Mouse (Mus musculus) neural tube, embryonic 13.5 days (tissue): ENCODE measurements around the gene Stat3. TPM values are rescaled to one million over a fixed set of nuclear protein-coding genes. Genes with fewer than 3 reads are reported as not detected.

ENCODE experiments used
- ATAC-seq: fragments of 200-750 bp; cut with Nextera tagmentation; 2 replicates; pipeline ENCODE4 v1.8.0; 2017; ENCODE audit warnings: low read depth, mild to moderate bottlenecking, moderate TSS enrichment, moderate library complexity
- H3K27ac ChIP-seq: fragments of 300-500 bp; sonication (generic); replicated peaks from 2 replicates; pipeline ENCODE4 v1.5.1; 2015; ENCODE audit warnings: moderate library complexity, mild to moderate bottlenecking, inconsistent platforms
- H3K27me3 ChIP-seq: fragments of 300-500 bp; sonication (generic); 2 replicates; pipeline ENCODE4 v1.6.1; 2015; ENCODE audit warnings: mild to moderate bottlenecking, inconsistent platforms
- H3K36me3 ChIP-seq: fragments of 300-500 bp; sonication (generic); 2 replicates; pipeline ENCODE4 v1.6.1; 2015; ENCODE audit warnings: mild to moderate bottlenecking, inconsistent platforms
- H3K4me1 ChIP-seq: fragments of 300-500 bp; sonication (generic); replicated peaks from 2 replicates; pipeline ENCODE4 v1.6.1; 2015; ENCODE audit warnings: inconsistent platforms
- H3K4me2 ChIP-seq: fragments of 300-500 bp; sonication (generic); 2 replicates; pipeline ENCODE4 v1.6.1; 2015; ENCODE audit warnings: inconsistent platforms, mild to moderate bottlenecking, moderate library complexity
- H3K4me3 ChIP-seq: fragments of 300-500 bp; sonication (generic); 2 replicates; pipeline ENCODE4 v1.5.1; 2015; ENCODE audit warnings: mild to moderate bottlenecking, inconsistent platforms
- H3K9ac ChIP-seq: fragments of 300-500 bp; sonication (generic); 2 replicates; pipeline ENCODE4 v1.6.1; 2015; ENCODE audit warnings: moderate library complexity, mild to moderate bottlenecking, inconsistent platforms
- H3K9me3 ChIP-seq: fragments of 300-500 bp; sonication (generic); 2 replicates; pipeline ENCODE4 v1.6.1; 2016; ENCODE audit warnings: inconsistent platforms
- WGBS: fragments of 180-500 bp; shearing (Covaris S2); methylation state at CpG from one replicate; pipeline ENCODE4 v1.1.7; 2015; 5-methylcytosine and 5-hydroxymethylcytosine counted together
- polyA plus RNA-seq: library from polyadenylated mRNA; unstranded; fragments of >200 nt; fragmentation: Nextera tagmentation; extraction: Ambion mirVana; gene quantifications from 2 replicates; pipeline ENCODE4 v1.2.1, GENCODE M21; 2015

The Stat3 gene
- polyA plus RNA-seq, 1 experiment from 2014 or later: 82.3 TPM

GRCm38 (mm10) chr11:100879321-100880078 lies 59.8 kb downstream of the Stat3 start:
- no peak overlapping the region for H3K4me3 ChIP-seq
- no peaks in the 10 kb centered on the region for H3K4me1 ChIP-seq
- no peak overlapping the region for H3K4me2 ChIP-seq
- H3K27ac ChIP-seq: no peak overlapping the region
- H3K27me3 ChIP-seq: no peaks in the 10 kb centered on the region
- no peak overlapping the region for H3K9ac ChIP-seq
- no peaks in the 10 kb centered on the region for H3K36me3 ChIP-seq
- 84% methylated on average over 15 of the region's 15 CpGs for WGBS
- ATAC-seq: no peak
- H3K9me3 ChIP-seq: no peaks in the 10 kb centered on the region

DNA sequence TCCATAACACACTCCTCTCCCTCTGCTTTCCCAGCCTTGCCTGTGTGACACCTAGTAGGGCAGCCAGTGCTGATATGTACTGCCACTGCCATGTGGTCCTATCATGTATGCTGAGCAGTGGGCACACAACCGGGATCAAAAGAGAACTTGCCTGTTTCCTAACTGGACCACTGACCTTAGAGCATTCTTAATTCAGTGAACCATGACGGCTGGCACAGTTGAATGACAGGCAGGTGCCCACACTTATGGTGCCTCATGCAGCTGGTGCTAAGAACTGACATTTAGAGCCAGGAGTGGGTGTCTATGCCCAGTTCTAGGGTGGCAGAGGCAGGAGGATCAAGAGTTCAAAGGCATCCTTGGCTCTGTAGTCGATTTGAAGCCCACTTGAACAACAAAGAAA lies 63.6 kb downstream of the Stat3 start:
- no peaks in the 10 kb centered on the region for H3K36me3 ChIP-seq
- no peaks in the 10 kb centered on the region for H3K27me3 ChIP-seq
- no peak overlapping the region for H3K4me3 ChIP-seq
- H3K9ac ChIP-seq: no peak overlapping the region
- H3K27ac ChIP-seq: no peak overlapping the region
- ATAC-seq: no peak
- 83% methylated on average over 3 of the region's 3 CpGs for WGBS
- H3K4me1 ChIP-seq: no peaks in the 10 kb centered on the region
- H3K9me3 ChIP-seq: no peaks in the 10 kb centered on the region
- no peak overlapping the region for H3K4me2 ChIP-seq

DNA sequence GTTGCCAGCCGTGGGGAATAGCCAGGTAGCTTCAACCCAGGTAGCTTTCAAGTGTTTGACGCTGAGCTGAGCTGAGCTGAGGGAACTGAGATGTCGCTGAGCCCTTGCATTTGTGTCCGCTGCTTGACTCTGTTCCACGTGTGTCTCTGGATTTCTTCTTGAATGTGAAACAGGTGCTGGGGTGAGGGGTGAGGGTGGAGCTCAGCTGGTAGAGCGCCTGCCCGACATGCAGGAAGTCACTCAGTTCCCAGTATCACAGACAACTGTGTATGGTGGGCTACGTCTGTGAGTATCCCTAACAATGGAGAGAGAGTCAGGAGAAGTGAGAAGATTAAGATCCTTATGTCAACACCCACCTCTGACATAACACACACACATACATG lies 68.4 kb downstream of the Stat3 start:
- 77% methylated on average over 8 of the region's 8 CpGs for WGBS
- no peak for ATAC-seq

DNA sequence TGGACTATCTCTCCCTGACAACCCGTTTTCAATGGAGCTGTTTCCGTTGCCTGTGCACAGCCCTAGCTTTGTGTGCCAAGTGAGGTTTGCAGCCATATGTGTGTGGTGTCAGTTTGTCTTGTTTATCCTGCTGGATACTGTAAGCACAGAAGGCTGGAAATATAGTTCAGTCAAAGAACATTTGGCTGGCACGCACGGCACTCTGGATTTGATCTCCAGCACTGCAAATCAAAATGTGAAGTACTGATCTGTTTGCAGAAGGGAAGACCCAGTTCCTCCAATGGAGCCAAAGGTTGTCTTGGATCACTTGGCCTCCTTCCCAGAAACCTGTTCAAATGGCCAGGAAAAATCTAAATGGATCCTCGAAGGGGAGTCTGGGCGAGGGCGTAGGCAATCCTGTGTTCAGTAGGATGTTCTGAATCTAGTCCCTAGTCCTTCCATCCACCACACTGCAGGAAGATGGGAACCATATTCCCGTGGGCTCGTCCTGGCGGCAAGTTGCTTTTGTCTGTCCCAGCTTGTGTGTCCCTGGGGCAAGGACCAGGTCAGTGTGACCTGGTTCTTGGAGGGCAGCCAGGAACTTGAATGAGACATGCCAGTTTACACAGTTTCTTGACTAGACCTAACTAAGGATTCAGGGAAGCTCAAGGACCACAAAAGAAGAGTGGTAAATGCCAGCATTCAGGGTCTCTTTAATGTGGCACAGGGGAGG lies 68.9 kb downstream of the Stat3 start:
- 80% methylated on average over 10 of the region's 10 CpGs for WGBS
- H3K27ac ChIP-seq: no peak overlapping the region
- no peak for ATAC-seq
- no peak overlapping the region for H3K4me3 ChIP-seq
- no peaks in the 10 kb centered on the region for H3K9me3 ChIP-seq
- H3K4me2 ChIP-seq: no peak overlapping the region
- H3K9ac ChIP-seq: no peak overlapping the region
- H3K27me3 ChIP-seq: no peaks in the 10 kb centered on the region
- H3K36me3 ChIP-seq: no peaks in the 10 kb centered on the region
- no peaks in the 10 kb centered on the region for H3K4me1 ChIP-seq

More for the DNA sequence above, 68.4 kb downstream of the Stat3 start:
- no peaks in the 10 kb centered on the region for H3K36me3 ChIP-seq
- H3K4me3 ChIP-seq: no peak overlapping the region
- no peak overlapping the region for H3K9ac ChIP-seq
- H3K27me3 ChIP-seq: no peaks in the 10 kb centered on the region
- H3K9me3 ChIP-seq: no peaks in the 10 kb centered on the region
- H3K27ac ChIP-seq: no peak overlapping the region
- H3K4me2 ChIP-seq: no peak overlapping the region
- H3K4me1 ChIP-seq: no peaks in the 10 kb centered on the region

- no peak overlapping the region for H3K4me2 ChIP-seq
- H3K36me3 ChIP-seq: no peaks in the 10 kb centered on the region
- H3K27ac ChIP-seq: no peak overlapping the region
- ATAC-seq: no peak
- H3K4me1 ChIP-seq: peaks cover 7% of the 10 kb centered on the region
- H3K9ac ChIP-seq: no peak overlapping the region
- no peaks in the 10 kb centered on the region for H3K9me3 ChIP-seq
- H3K4me3 ChIP-seq: no peak overlapping the region
- H3K27me3 ChIP-seq: peaks cover 35% of the 10 kb centered on the region
- WGBS: 90% methylated on average over 7 of the region's 7 CpGs
Observed at GRCm38 (mm10) chr11:100865618-100866017, 73.7 kb downstream of the Stat3 start.

GRCm38 (mm10) chr11:100863141-100863540 lies 76.2 kb downstream of the Stat3 start:
- Histone ChIP-seq H3K4me3 (no peak overlapping the region), H3K9ac (no peak overlapping the region), H3K27me3 (peaks cover 60% of the 10 kb centered on the region), H3K4me1 (peaks cover 15% of the 10 kb centered on the region), H3K4me2 (no peak overlapping the region), H3K9me3 (no peaks in the 10 kb centered on the region), H3K36me3 (no peaks in the 10 kb centered on the region), H3K27ac (no peak overlapping the region)
- ATAC-seq: no peak
- WGBS: 92% methylated on average over 10 of the region's 10 CpGs

- H3K4me1 ChIP-seq: peaks cover 15% of the 10 kb centered on the region
- no peak overlapping the region for H3K9ac ChIP-seq
- H3K27me3 ChIP-seq: peaks cover 69% of the 10 kb centered on the region
- no peak overlapping the region for H3K4me2 ChIP-seq
- ATAC-seq: no peak
- H3K27ac ChIP-seq: no peak overlapping the region
- no peaks in the 10 kb centered on the region for H3K36me3 ChIP-seq
- H3K4me3 ChIP-seq: no peak overlapping the region
- 31% methylated on average over 3 of the region's 3 CpGs for WGBS
- no peaks in the 10 kb centered on the region for H3K9me3 ChIP-seq
Observed at GRCm38 (mm10) chr11:100861836-100862235, 77.5 kb downstream of the Stat3 start.

GRCm38 (mm10) chr11:100861335-100861734 lies 78.0 kb downstream of the Stat3 start:
- H3K9me3 ChIP-seq: no peaks in the 10 kb centered on the region
- WGBS: 90% methylated on average over 7 of the region's 7 CpGs
- no peak for ATAC-seq
- no peak overlapping the region for H3K4me2 ChIP-seq
- no peak overlapping the region for H3K9ac ChIP-seq
- H3K27me3 ChIP-seq: peaks cover 74% of the 10 kb centered on the region
- H3K27ac ChIP-seq: no peak overlapping the region
- peaks cover 15% of the 10 kb centered on the region for H3K4me1 ChIP-seq
- no peak overlapping the region for H3K4me3 ChIP-seq
- no peaks in the 10 kb centered on the region for H3K36me3 ChIP-seq

- Histone ChIP-seq H3K4me2 (peak overlapping the region; percentile 61), H3K9ac (peak overlapping the region; percentile 65), H3K27me3 (peaks cover 82% of the 10 kb centered on the region), H3K9me3 (no peaks in the 10 kb centered on the region), H3K27ac (no peak overlapping the region), H3K4me1 (peaks cover 15% of the 10 kb centered on the region), H3K4me3 (peak overlapping the region; percentile 42), H3K36me3 (no peaks in the 10 kb centered on the region)
- 3% methylated on average over 55 of the region's 55 CpGs for WGBS
- ATAC-seq: peak; percentile 75
Observed at GRCm38 (mm10) chr11:100860198-100861048, 78.9 kb downstream of the Stat3 start.

DNA sequence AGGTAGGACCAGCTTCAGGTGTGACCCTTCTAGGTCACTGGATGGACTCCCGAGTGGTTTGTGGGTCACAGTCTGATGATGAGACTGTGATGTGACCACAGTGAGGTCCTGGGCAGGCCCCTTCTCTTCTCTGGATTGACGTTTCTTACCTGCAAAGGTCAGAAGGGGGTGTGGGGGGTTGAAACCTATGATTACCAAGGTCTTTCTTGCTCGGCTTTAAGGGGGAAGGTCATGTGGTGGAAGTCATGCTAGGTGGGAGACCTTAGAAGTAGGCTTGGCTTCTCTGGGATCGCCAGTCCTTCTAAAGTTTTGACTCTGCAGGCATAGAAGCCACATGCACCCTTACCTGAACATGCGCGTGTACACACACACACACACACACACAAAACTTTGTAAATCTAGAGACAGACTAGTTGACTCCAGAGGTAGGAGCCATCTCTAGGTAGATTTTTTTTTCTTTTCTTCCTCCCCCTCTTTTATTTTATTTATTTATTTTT lies 79.7 kb downstream of the Stat3 start:
- H3K9me3 ChIP-seq: no peaks in the 10 kb centered on the region
- H3K4me1 ChIP-seq: peaks cover 15% of the 10 kb centered on the region
- H3K27ac ChIP-seq: no peak overlapping the region
- H3K4me2 ChIP-seq: peak overlapping the region; percentile 61
- H3K27me3 ChIP-seq: peaks cover 89% of the 10 kb centered on the region
- H3K36me3 ChIP-seq: no peaks in the 10 kb centered on the region
- 0 out of 2 replicates have a peak, but pooled peaks have one; percentile 12 for ATAC-seq
- 51% methylated on average over 6 of the region's 6 CpGs for WGBS
- H3K9ac ChIP-seq: no peak overlapping the region
- peak overlapping the region; percentile 42 for H3K4me3 ChIP-seq

DNA sequence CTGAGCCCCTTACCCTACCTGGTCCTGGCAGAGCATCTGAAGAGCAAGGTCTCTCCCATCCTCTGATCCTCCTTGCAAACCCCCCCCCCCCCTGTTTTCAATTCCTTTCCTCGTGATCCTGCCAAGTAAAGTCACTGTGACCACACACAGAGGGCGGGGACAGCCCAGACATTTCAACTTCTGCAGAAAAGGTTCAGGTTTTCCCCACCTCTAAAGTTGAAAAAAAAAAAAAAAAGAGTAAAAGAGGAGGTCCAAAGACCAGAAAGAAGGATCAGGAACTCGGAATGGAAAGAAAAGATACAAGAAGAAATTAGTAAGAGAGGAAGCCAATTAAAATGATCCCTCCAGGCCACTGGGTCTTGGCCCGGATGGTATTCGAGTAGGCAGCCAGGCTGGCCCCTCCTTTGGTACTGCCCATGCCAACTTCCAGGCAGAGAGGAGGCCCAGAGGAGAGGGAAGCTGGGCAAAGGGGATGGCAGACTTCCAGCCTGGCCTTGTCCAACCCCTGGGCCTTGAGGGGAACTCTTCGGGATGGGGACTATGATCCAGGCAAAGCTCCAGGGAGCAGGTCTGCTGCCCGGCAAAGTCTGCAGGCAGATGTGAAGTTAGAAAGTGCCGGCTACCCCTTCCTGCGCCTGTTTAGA lies 80.3 kb downstream of the Stat3 start, which contains the start of gene Stat5a:
Gene Stat5a, plus strand, starts transcription at position 417 of the 644 bp plus-strand sequence.
- peak within 1 kb of the TSS; percentile 42 for H3K4me3 ChIP-seq
- peak within 1 kb of the TSS; percentile 65 for H3K9ac ChIP-seq
- ATAC-seq: no peak
- no peaks in the 10 kb centered on the region for H3K36me3 ChIP-seq
- H3K4me1 ChIP-seq: peaks cover 15% of the 10 kb centered on the region
- H3K27me3 ChIP-seq: peaks cover 90% of the 10 kb centered on the region
- WGBS: 64% methylated on average over 9 of the region's 9 CpGs
- H3K9me3 ChIP-seq: no peaks in the 10 kb centered on the region
- peak within 1 kb of the TSS; percentile 61 for H3K4me2 ChIP-seq
- no peak within 1 kb of the TSS for H3K27ac ChIP-seq
